Mouse (Mus musculus) heart, embryonic 15.5 days (tissue): ENCODE measurements around the gene Usp44. TPM values are rescaled to one million over a fixed set of nuclear protein-coding genes. Genes with fewer than 3 reads are reported as not detected.
"Not testable (repeated sequence)": the region's sequence is repeated elsewhere in the genome, so short reads cannot be mapped to it uniquely, and the experiment has no call there.

Experiments used
- ATAC-seq: fragments of 200-750 bp; cut with Nextera tagmentation; replicated peaks from 2 replicates; pipeline ENCODE4 v1.8.0; 2017; ENCODE audit warnings: low read depth, moderate TSS enrichment; ENCODE audit not compliant: insufficient number of reproducible peaks, insufficient read depth, low FRiP score
- H3K27ac ChIP-seq: fragments of 300-500 bp; sonication (generic); 2 replicates; pipeline ENCODE4 v1.5.1; 2015; ENCODE audit warnings: mild to moderate bottlenecking, inconsistent platforms
- H3K27me3 ChIP-seq: fragments of 300-500 bp; sonication (generic); 2 replicates; pipeline ENCODE4 v1.6.1; 2015; ENCODE audit warnings: inconsistent platforms
- H3K36me3 ChIP-seq: fragments of 300-500 bp; sonication (generic); 2 replicates; pipeline ENCODE4 v1.6.1; 2015; ENCODE audit warnings: mild to moderate bottlenecking, inconsistent platforms
- H3K4me1 ChIP-seq: fragments of 300-500 bp; sonication (generic); replicated peaks from 2 replicates; pipeline ENCODE4 v1.6.1; 2015; ENCODE audit warnings: inconsistent platforms
- H3K4me2 ChIP-seq: fragments of 300-500 bp; sonication (generic); 2 replicates; pipeline ENCODE4 v1.6.1; 2015; ENCODE audit warnings: inconsistent platforms, mild to moderate bottlenecking, moderate library complexity
- H3K4me3 ChIP-seq: fragments of 300-500 bp; sonication (generic); 2 replicates; pipeline ENCODE4 v1.5.1; 2015; ENCODE audit warnings: mild to moderate bottlenecking, inconsistent platforms
- H3K9ac ChIP-seq: fragments of 300-500 bp; sonication (generic); 2 replicates; pipeline ENCODE4 v1.6.1; 2015; ENCODE audit warnings: mild to moderate bottlenecking, inconsistent platforms
- H3K9me3 ChIP-seq: fragments of 300-500 bp; sonication (generic); replicated peaks from 2 replicates; pipeline ENCODE4 v1.6.1; 2016; ENCODE audit warnings: inconsistent platforms
- WGBS: fragments of 180-500 bp; shearing (Covaris S2); methylation state at CpG from one replicate; pipeline ENCODE4 v1.1.7; 2015; ENCODE audit warnings: mixed read lengths; 5-methylcytosine and 5-hydroxymethylcytosine counted together
- polyA plus RNA-seq: library from polyadenylated mRNA; unstranded; fragments of >200 nt; fragmentation: Nextera tagmentation; extraction: Ambion mirVana; gene quantifications from 2 replicates; pipeline ENCODE4 v1.2.1, GENCODE M21; 2015

Gene Usp44
- polyA plus RNA-seq, 1 experiment from 2014 or later = 0.08 TPM

GRCm38 (mm10) chr10:93813755-93814154, 17.6 kb upstream of the Usp44 start:
- no peaks in the 10 kb centered on the region for H3K36me3 ChIP-seq
- no peak overlapping the region for H3K27ac ChIP-seq
- peaks cover 15% of the 10 kb centered on the region; the same call in 1 of the 2 replicates for H3K27me3 ChIP-seq
- no peak overlapping the region for H3K4me3 ChIP-seq
- no peak overlapping the region for H3K4me2 ChIP-seq
- ATAC-seq = no peak
- no peaks in the 10 kb centered on the region for H3K9me3 ChIP-seq
- WGBS = 84% methylated on average over 10 of the region's 10 CpGs
- H3K9ac ChIP-seq = no peak overlapping the region
- H3K4me1 ChIP-seq = no peaks in the 10 kb centered on the region; the same call in 1 of the 2 replicates

- no peaks in the 10 kb centered on the region for H3K36me3 ChIP-seq
- no peaks in the 10 kb centered on the region for H3K9me3 ChIP-seq
- WGBS = 30% methylated on average over 7 of the region's 7 CpGs
- no peak overlapping the region for H3K27ac ChIP-seq
- no peak overlapping the region for H3K4me3 ChIP-seq
- ATAC-seq = no peak
- peaks cover 15% of the 10 kb centered on the region; the same call in 1 of the 2 replicates for H3K27me3 ChIP-seq
- no peak overlapping the region for H3K9ac ChIP-seq
- H3K4me2 ChIP-seq = no peak overlapping the region
- no peaks in the 10 kb centered on the region; the same call in 1 of the 2 replicates for H3K4me1 ChIP-seq
Measured at GRCm38 (mm10) chr10:93818661-93819060, 12.7 kb upstream of the Usp44 start.

GRCm38 (mm10) chr10:93829898-93830831, 1.2 kb upstream of the Usp44 start:
- H3K9ac ChIP-seq = no peak overlapping the region
- peaks cover 56% of the 10 kb centered on the region for H3K27me3 ChIP-seq
- H3K9me3 ChIP-seq = no peaks in the 10 kb centered on the region
- H3K27ac ChIP-seq = no peak overlapping the region
- peaks cover 25% of the 10 kb centered on the region for H3K4me1 ChIP-seq
- no peak overlapping the region for H3K4me2 ChIP-seq
- H3K36me3 ChIP-seq = no peaks in the 10 kb centered on the region
- WGBS = 50% methylated on average over 9 of the region's 9 CpGs
- no peak for ATAC-seq
- no peak overlapping the region for H3K4me3 ChIP-seq

GRCm38 (mm10) chr10:93831730-93832574, 597 bp downstream of the Usp44 start:
- H3K27me3 ChIP-seq = peaks cover 70% of the 10 kb centered on the region

GRCm38 (mm10) chr10:93832811-93833210, 1.5 kb downstream of the Usp44 start:
- Histone ChIP-seq H3K4me3 (no peak overlapping the region), H3K27me3 (peaks cover 71% of the 10 kb centered on the region), H3K9ac (no peak overlapping the region), H3K9me3 (no peaks in the 10 kb centered on the region), H3K27ac (no peak overlapping the region), H3K36me3 (no peaks in the 10 kb centered on the region), H3K4me1 (peaks cover 25% of the 10 kb centered on the region), H3K4me2 (peak overlapping the region; percentile 99; the same call in 1 of the 2 replicates)
- no peak for ATAC-seq
- WGBS = 39% methylated on average over 9 of the region's 9 CpGs

More at GRCm38 (mm10) chr10:93831730-93832574, 597 bp downstream of the Usp44 start:
- Histone ChIP-seq H3K27ac (no peak overlapping the region), H3K4me1 (peaks cover 25% of the 10 kb centered on the region), H3K9ac (no peak overlapping the region), H3K4me2 (peak overlapping the region; percentile 45), H3K4me3 (peak overlapping the region; percentile 21), H3K36me3 (no peaks in the 10 kb centered on the region), H3K9me3 (no peaks in the 10 kb centered on the region)
- ATAC-seq = no peak
- 8% methylated on average over 18 of the region's 18 CpGs for WGBS

- H3K36me3 ChIP-seq = no peaks in the 10 kb centered on the region
- H3K4me2 ChIP-seq = peak overlapping the region; percentile 99
- H3K9me3 ChIP-seq = no peaks in the 10 kb centered on the region
- no peak overlapping the region; the same call in 1 of the 2 replicates for H3K9ac ChIP-seq
- WGBS = 2% methylated on average over 16 of the region's 16 CpGs
- ATAC-seq = no peak
- peaks cover 71% of the 10 kb centered on the region for H3K27me3 ChIP-seq
- H3K4me3 ChIP-seq = peak overlapping the region; percentile 68
- peaks cover 25% of the 10 kb centered on the region for H3K4me1 ChIP-seq
- no peak overlapping the region for H3K27ac ChIP-seq
Measured at GRCm38 (mm10) chr10:93833370-93833698, 2.0 kb downstream of the Usp44 start.

GRCm38 (mm10) chr10:93833699-93834393, 2.5 kb downstream of the Usp44 start:
- Histone ChIP-seq H3K9ac (peak overlapping the region; percentile 47; the same call in 1 of the 2 replicates), H3K27ac (no peak overlapping the region)

GRCm38 (mm10) chr10:93834394-93834745, 3.0 kb downstream of the Usp44 start:
- no peaks in the 10 kb centered on the region for H3K9me3 ChIP-seq
- peaks cover 70% of the 10 kb centered on the region for H3K27me3 ChIP-seq
- peaks cover 25% of the 10 kb centered on the region for H3K4me1 ChIP-seq
- no peaks in the 10 kb centered on the region for H3K36me3 ChIP-seq
- WGBS = 10% methylated on average over 13 of the region's 13 CpGs
- H3K4me3 ChIP-seq = peak overlapping the region; percentile 68
- H3K4me2 ChIP-seq = peak overlapping the region; percentile 99
- ATAC-seq = no peak
- no peak overlapping the region for H3K27ac ChIP-seq
- H3K9ac ChIP-seq = peak overlapping the region; percentile 47; the same call in 1 of the 2 replicates

More at GRCm38 (mm10) chr10:93833699-93834393, 2.5 kb downstream of the Usp44 start:
- Histone ChIP-seq H3K9me3 (no peaks in the 10 kb centered on the region), H3K4me2 (peak overlapping the region; percentile 99), H3K27me3 (peaks cover 71% of the 10 kb centered on the region), H3K4me1 (peaks cover 25% of the 10 kb centered on the region), H3K36me3 (no peaks in the 10 kb centered on the region), H3K4me3 (peak overlapping the region; percentile 68)
- WGBS = under 1% methylated on average over 73 of the region's 75 CpGs
- peak; percentile 92 for ATAC-seq

GRCm38 (mm10) chr10:93835115-93835514, 3.8 kb downstream of the Usp44 start:
- Histone ChIP-seq H3K27me3 (peaks cover 63% of the 10 kb centered on the region), H3K4me1 (peaks cover 25% of the 10 kb centered on the region)
- WGBS = 82% methylated on average over 7 of the region's 7 CpGs
- not testable (repeated sequence) for H3K36me3 ChIP-seq, H3K9ac ChIP-seq, H3K27ac ChIP-seq, H3K4me3 ChIP-seq, H3K4me2 ChIP-seq, H3K9me3 ChIP-seq, ATAC-seq

GRCm38 (mm10) chr10:93846706-93847105, 15.4 kb downstream of the Usp44 start:
- WGBS = 89% methylated on average over 13 of the region's 13 CpGs

More at GRCm38 (mm10) chr10:93846706-93847105, 15.4 kb downstream of the Usp44 start:
- no peaks in the 10 kb centered on the region for H3K4me1 ChIP-seq
- no peaks in the 10 kb centered on the region for H3K36me3 ChIP-seq
- H3K9ac ChIP-seq = no peak overlapping the region
- no peaks in the 10 kb centered on the region for H3K9me3 ChIP-seq
- H3K4me3 ChIP-seq = no peak overlapping the region
- no peak overlapping the region for H3K4me2 ChIP-seq
- ATAC-seq = no peak
- H3K27me3 ChIP-seq = no peaks in the 10 kb centered on the region
- no peak overlapping the region for H3K27ac ChIP-seq
